Mouse (Mus musculus) C2C12 (cell line): Measurements from ENCODE around the gene Gm29797.

Experiments used
- CEBPB ChIP-seq: IDR thresholded peaks from one replicate; pipeline ENCODE4 v1.6.1; 2011; ENCODE audit warnings: low read depth, mild to moderate bottlenecking, control low read depth, moderate library complexity
- CTCF ChIP-seq: IDR thresholded peaks from one replicate; pipeline ENCODE4 v1.5.1; 2011; ENCODE audit not compliant: control insufficient read depth, insufficient read depth, insufficient read length
- MAX ChIP-seq: IDR thresholded peaks from one replicate; pipeline ENCODE4 v1.6.1; 2011; ENCODE audit warnings: mild to moderate bottlenecking, control low read depth
- MYOD1 ChIP-seq: IDR thresholded peaks from one replicate; pipeline ENCODE4 v1.6.1; 2011; ENCODE audit warnings: low read depth; ENCODE audit not compliant: control insufficient read depth, insufficient read length
- USF1 ChIP-seq: IDR thresholded peaks from one replicate; pipeline ENCODE4 v1.6.1; 2011; ENCODE audit warnings: low read depth, mild to moderate bottlenecking, control low read depth, moderate library complexity

- TF ChIP-seq USF1 (no peak), CTCF (no peak), MAX (no peak), CEBPB (no peak), MYOD1 (no peak)
Observed at GRCm38 (mm10) chr2:181689466-181690160, 32.8 kb downstream of the Gm29797 start.
